Mouse (Mus musculus) right cerebral cortex, adult 18-20 months (tissue): ENCODE results near the gene Tmem234.

Experiments used
- DNase-seq: peaks from one replicate; pipeline ENCODE4 v3.0.0; 2022; ENCODE audit warnings: mixed read lengths

The Tmem234 gene

GRCm38 (mm10) chr4:129580347-129580746, 20.1 kb upstream of the Tmem234 start:
- no peak for DNase-seq

- no peak for DNase-seq
Measured at GRCm38 (mm10) chr4:129582251-129582650, 18.2 kb upstream of the Tmem234 start.

DNA sequence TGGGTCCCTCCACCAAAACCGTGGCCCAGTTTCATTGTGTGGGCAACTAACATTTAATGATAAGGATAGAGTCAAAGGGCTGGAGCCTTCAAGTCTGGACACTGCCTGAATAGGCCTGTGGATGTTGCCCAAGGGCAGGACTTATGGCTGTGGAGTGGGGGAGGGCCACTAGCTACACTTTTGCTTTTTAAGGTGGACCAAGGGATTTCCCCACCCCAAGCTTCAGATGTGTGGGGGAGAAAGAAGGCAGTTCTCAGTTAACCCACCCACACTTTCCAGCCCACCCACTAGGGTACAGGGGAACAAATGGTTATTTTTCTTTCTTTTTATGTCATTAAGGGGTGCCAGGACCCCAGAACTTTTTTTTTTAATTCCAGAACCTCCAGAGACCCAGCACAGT, 16.1 kb upstream of the Tmem234 start:
- DNase-seq, result no peak

GRCm38 (mm10) chr4:129584884-129585608, 15.4 kb upstream of the Tmem234 start:
- DNase-seq, result peak; percentile 78

- DNase-seq, result no peak
Measured at GRCm38 (mm10) chr4:129585773-129586172, 14.7 kb upstream of the Tmem234 start.

DNA sequence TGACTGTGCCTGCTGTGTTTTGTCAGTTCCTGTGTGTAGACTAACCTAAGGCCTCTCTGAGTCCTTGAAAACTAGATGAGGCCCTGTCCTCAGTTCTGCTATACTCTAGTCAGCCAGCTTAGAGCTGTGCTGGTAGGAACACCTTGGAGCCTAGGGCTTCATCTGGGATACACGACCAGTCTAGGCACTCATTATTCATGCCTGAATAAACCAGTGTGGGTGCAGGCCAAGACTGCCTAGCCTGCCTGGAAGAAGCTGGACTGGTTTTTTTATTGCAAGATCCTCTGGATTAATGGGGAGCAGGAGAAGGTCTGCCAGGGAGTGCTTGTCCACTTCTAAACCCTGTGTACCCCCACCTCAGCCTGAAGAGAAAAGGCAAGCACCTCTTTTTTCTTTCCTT, 13.5 kb upstream of the Tmem234 start:
- DNase-seq, result no peak

GRCm38 (mm10) chr4:129588865-129589264, 11.6 kb upstream of the Tmem234 start:
- no peak for DNase-seq

- DNase-seq, result peak; percentile 82
Measured at GRCm38 (mm10) chr4:129608426-129609025, 8.1 kb downstream of the Tmem234 start.

GRCm38 (mm10) chr4:129609139-129609631, 8.7 kb downstream of the Tmem234 start:
- no peak for DNase-seq

- DNase-seq, result no peak
Measured at GRCm38 (mm10) chr4:129610026-129610425, 9.6 kb downstream of the Tmem234 start.

- no peak for DNase-seq
Measured at GRCm38 (mm10) chr4:129610472-129610871, 10.0 kb downstream of the Tmem234 start.

DNA sequence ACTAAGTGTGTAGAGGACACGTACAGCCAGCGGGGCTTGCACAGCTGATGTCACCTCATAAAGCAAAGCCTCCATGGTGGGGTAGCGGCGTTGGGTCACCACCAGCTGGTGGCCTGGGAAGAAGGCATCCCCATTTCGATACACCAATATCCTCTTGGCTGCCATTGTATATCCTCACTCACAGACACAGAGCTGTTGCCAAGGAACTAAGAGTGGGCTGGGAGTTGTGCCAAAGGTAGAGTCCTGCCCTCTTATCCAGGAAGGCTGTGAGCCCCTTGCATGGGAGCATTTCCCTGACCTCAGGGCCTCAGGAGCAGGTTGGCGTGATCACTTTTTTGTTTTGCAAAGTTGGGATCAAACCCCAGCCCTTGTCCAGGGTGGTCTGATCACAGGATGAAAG, 13.6 kb downstream of the Tmem234 start, which contains the start of gene Dcdc2b:
Gene Dcdc2b (minus strand): TSS at position 165 of the 400 bp plus-strand sequence.
- no peak for DNase-seq

GRCm38 (mm10) chr4:129615801-129616290, 15.4 kb downstream of the Tmem234 start:
- DNase-seq, result no peak

GRCm38 (mm10) chr4:129616631-129617030, 16.2 kb downstream of the Tmem234 start:
- no peak for DNase-seq

- DNase-seq, result no peak
Measured at GRCm38 (mm10) chr4:129617121-129617641, 16.7 kb downstream of the Tmem234 start.

GRCm38 (mm10) chr4:129618031-129618430, 17.6 kb downstream of the Tmem234 start:
- no peak for DNase-seq

DNA sequence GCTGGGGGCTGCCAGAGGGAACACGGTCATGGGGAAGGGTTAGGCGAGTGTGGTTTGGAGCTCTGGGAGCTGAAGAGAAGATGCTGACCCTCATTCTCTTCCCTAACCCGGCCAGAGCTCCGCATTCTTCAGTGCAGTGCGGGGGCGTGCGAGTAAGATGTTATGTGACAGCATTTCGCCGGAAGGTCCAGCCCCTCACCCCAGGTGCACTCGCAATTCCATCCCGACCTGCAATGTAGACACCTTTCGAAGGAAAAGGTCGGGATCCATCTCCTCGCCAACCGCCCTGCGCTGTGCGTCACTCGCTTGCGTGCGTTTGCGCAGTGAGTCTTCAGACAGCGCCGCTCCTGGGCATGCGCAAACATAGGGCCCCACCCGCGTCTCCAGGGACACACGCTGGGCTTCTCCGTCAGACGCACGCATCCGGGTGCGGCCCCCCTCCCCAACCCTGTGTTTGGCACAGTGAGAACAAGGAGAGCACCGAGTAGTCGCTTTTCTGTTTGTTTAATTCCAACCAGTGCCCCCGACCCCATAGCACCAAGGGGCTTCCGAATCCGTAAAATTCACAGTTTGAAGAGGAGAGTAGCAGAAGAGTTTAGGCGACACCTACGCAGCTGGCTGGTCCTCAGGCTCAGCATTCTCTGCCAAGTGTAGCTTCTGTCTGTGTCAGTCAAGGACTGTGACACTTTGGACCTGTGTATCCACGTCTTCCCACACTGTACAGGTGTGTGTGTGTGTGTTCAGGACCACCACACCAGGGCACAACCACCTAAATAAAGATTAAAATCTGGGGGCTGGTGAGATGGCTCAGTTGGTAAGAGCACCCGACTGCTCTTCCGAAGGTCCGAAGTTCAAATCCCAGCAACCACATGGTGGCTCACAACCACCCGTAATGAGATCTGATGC, 18.6 kb downstream of the Tmem234 start, which contains the start of gene Iqcc:
Gene Iqcc (minus strand): TSS at position 314 of the 906 bp plus-strand sequence.
- peak; percentile 98 for DNase-seq

GRCm38 (mm10) chr4:129620419-129621282, 20.2 kb downstream of the Tmem234 start:
- no peak for DNase-seq

DNA sequence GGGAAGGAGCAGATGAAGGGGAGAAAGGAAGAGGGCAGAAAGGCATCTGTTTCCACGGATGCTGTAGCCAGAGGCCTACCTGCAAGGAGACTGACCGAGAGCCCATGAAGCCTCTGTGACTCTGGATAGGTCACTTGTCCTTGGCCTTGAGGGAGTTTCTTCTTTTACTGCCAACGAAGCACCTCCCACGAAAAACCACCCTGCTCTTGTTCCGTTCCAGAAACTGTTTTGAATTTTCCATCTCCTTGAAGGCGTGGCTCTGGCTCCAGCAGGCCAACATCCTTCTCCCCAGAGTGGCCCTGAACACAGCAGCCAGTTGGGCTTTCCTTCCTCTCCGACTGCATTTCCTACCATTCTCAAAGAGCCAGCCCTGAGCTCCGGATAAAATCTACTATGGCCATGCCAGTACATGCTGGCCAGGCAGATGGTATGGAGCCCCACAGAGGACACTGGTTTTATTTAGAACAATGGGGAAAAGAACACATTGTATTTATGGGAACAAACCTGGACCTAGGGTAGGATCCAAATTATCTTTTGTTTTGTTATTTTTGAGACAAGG, 20.9 kb downstream of the Tmem234 start:
- no peak for DNase-seq

DNA sequence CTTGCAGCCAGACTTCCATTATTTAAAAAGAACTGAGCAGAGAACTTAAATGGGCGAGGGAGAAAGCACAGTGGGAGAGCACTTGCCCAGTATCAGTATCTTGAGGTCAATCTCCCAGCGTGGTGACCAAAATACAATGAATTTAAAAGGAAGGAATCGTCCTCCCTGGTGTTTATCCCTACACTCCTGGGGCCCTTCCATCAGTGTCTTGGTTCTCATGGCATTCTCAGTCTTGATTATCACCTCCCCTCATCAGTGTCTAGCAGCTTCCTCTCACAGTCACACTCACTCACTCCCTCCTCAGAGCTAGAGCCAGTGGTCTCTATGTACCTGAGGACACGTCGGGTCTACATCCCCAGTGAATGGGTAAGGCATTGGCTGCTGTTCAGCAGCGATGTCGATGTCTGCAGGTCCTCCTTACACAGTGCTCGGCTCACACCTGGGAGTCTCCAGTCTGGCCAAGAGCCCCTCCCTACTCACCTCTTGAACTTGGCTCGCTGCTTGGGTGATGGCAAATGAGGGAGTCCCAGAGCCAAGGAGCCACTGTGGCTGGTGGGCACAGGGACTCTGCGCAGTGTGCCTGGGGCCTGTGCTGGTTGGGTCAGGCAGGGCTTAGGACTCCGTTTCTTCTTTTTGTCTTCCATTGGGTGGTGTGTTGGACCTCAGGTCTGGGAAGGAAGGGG, 21.8 kb downstream of the Tmem234 start:
- DNase-seq, result no peak
